Mouse (Mus musculus) regulatory T cell (primary cell): ENCODE data around the gene Rbm24.

Experiments used
- in situ Hi-C: fragments of 300-600 bp; cut with MboI, MseI; formaldehyde crosslinking; loops from one replicate; pipeline ENCODE4 v1.15.1; 2025; ENCODE audit warnings: high pct_unique_total_duplicates

Gene Rbm24

GRCm38 (mm10) chr13:46433880-46434560, 15.8 kb downstream of the Rbm24 start:
- in situ Hi-C loops = no loop called here

GRCm38 (mm10) chr13:46438960-46439359, 20.7 kb downstream of the Rbm24 start:
- in situ Hi-C loops = no loop called here

GRCm38 (mm10) chr13:46444021-46444420, 25.8 kb downstream of the Rbm24 start:
- in situ Hi-C loops = no loop called here

- in situ Hi-C loops = loop anchor here (5.0 kb wide), 1 partner anchor 46 kb away; no protein-coding TSS in a partner anchor
These were observed 27.8 kb downstream of the Rbm24 start for GRCm38 (mm10) chr13:46446062-46446461.

GRCm38 (mm10) chr13:46448276-46448675, 30.0 kb downstream of the Rbm24 start:
- in situ Hi-C loops = loop anchor here (5.0 kb wide), 1 partner anchor 44 kb away; no protein-coding TSS in a partner anchor

- in situ Hi-C loops = loop anchor here (5.0 kb wide), 1 partner anchor 42 kb away; no protein-coding TSS in a partner anchor
These were observed 31.7 kb downstream of the Rbm24 start for GRCm38 (mm10) chr13:46449955-46450354.

GRCm38 (mm10) chr13:46450623-46451022, 32.4 kb downstream of the Rbm24 start:
- in situ Hi-C loops = no loop called here

- in situ Hi-C loops = no loop called here
These were observed 33.3 kb downstream of the Rbm24 start for GRCm38 (mm10) chr13:46451548-46451947.

GRCm38 (mm10) chr13:46459546-46459945, 41.3 kb downstream of the Rbm24 start:
- in situ Hi-C loops = no loop called here

- in situ Hi-C loops = no loop called here
These were observed 44.0 kb downstream of the Rbm24 start for GRCm38 (mm10) chr13:46462280-46462679.

- in situ Hi-C loops = no loop called here
These were observed 45.5 kb downstream of the Rbm24 start for GRCm38 (mm10) chr13:46463764-46464163.

GRCm38 (mm10) chr13:46468251-46468650, 50.0 kb downstream of the Rbm24 start:
- in situ Hi-C loops = no loop called here

- in situ Hi-C loops = no loop called here
These were observed 51.3 kb downstream of the Rbm24 start for GRCm38 (mm10) chr13:46469536-46469935.
